Mouse (Mus musculus): Measurements from ENCODE around the gene Adamts7. TPM values are rescaled to one million over a fixed set of nuclear protein-coding genes. Genes with fewer than 3 reads are reported as not detected.

The Adamts7 gene
- polyA plus RNA-seq, 1 experiment from 2014 or later = 7.9 TPM

GRCm38 (mm10) chr9:90255844-90256405 lies 93.1 kb downstream of the Adamts7 start:
- 0 out of 2 replicates have a peak, but pooled peaks cover 3% of the 10 kb centered on the region for H3K4me1 ChIP-seq (replicated peaks)
- H3K4me3 ChIP-seq = no peak overlapping the region
- ATAC-seq (ENCODE audit: low FRiP score, low read depth) = peak; percentile 80
- whole genome bisulfite sequencing = 40% methylated on average over 6 of the region's 6 CpGs
- H3K36me3 ChIP-seq = no peaks in the 10 kb centered on the region
- no peaks in the 10 kb centered on the region for H3K9me3 ChIP-seq
- 0 out of 2 replicates have a peak overlapping the region, but pooled peaks have one; percentile 47 for H3K27ac ChIP-seq (replicated peaks)
- H3K27me3 ChIP-seq = no peaks in the 10 kb centered on the region
- H3K9ac ChIP-seq = no peak overlapping the region
- H3K4me2 ChIP-seq = no peak overlapping the region

- Histone ChIP-seq H3K36me3 (no peaks in the 10 kb centered on the region), H3K4me1 (replicated peaks) (0 out of 2 replicates have a peak, but pooled peaks cover 3% of the 10 kb centered on the region), H3K27me3 (no peaks in the 10 kb centered on the region), H3K27ac (replicated peaks) (no peak overlapping the region), H3K9ac (no peak overlapping the region), H3K4me3 (no peak overlapping the region), H3K9me3 (no peaks in the 10 kb centered on the region), H3K4me2 (no peak overlapping the region)
- WGBS = 79% methylated on average over 7 of the region's 7 CpGs
- ATAC-seq (ENCODE audit: low FRiP score, low read depth) = no peak
These were observed 94.4 kb downstream of the Adamts7 start for GRCm38 (mm10) chr9:90257220-90257619.

Other genes with a start within 250 kb of the Adamts7 start
- 27.3 and 31.1 TPM in 2 replicates for gene Ctsh, start 108.9 kb upstream of the Adamts7 start, polyA plus RNA-seq (2015; fragmentation: Nextera tagmentation; extraction: Ambion mirVana)
- 505 and 550 TPM in 2 replicates for gene Morf4l1, start 48.3 kb upstream of the Adamts7 start, polyA plus RNA-seq (2015; fragmentation: Nextera tagmentation; extraction: Ambion mirVana)
- gene Tbc1d2b, start 107.7 kb downstream of the Adamts7 start, polyA plus RNA-seq (2015; fragmentation: Nextera tagmentation; extraction: Ambion mirVana) = 6.2 and 6.7 TPM in 2 replicates